9 mouse cellular contexts compared by ENCODE assay signal in genomic region chr19:53925338-53925751, GRCm38 (mm10). TPM values are rescaled to one million over a fixed set of nuclear protein-coding genes. Genes with fewer than 3 reads are reported as not detected.
DNase-seq lines count a peak whose midpoint lies in the region; ATAC-seq and TF ChIP-seq lines count a peak whose summit lies in the region.
"Had no signal": no experiment of that assay in that cellular context is flagged by ENCODE, and none has a peak within 500 bp of the region (broad histone marks: within the 10 kb centered on the region; RNA-seq: fewer than 3 reads in every experiment).

No protein-coding gene starts in this region.

- peak; percentile 32 for TF ChIP-seq CTCF in heart, postnatal 0 days (IDR thresholded peaks at IDR 0.05; ENCODE audit: low read depth)

- no peaks in the 10 kb centered on the region for H3K4me1 ChIP-seq in heart, postnatal 0 days (ENCODE audit: control insufficient read depth, insufficient read depth)
- no peaks in the 10 kb centered on the region for H3K4me1 ChIP-seq in heart, embryonic 11.5 days (ENCODE audit: control insufficient read depth, insufficient read depth, low read length)
- H3K4me1 ChIP-seq: neural tube, embryonic 13.5 days had no signal

- intact Hi-C loops in heart, postnatal 25 days (cut with DNase I): loop anchor here (1.0 to 10.0 kb wide), 2 partner anchors 157 to 281 kb away; no protein-coding TSS in a partner anchor

- no peaks in the 10 kb centered on the region for H3K27me3 ChIP-seq in heart, postnatal 0 days (ENCODE audit: control insufficient read depth, insufficient read depth, low read length)
- no peaks in the 10 kb centered on the region for H3K27me3 ChIP-seq in heart, embryonic 11.5 days (ENCODE audit: control insufficient read depth, insufficient read depth, low read length)
- H3K27me3 ChIP-seq: neural tube, embryonic 13.5 days had no signal

- no peak overlapping the region for H3K4me2 ChIP-seq in heart, postnatal 0 days (ENCODE audit: low read depth, low read length)
- no peak overlapping the region for H3K4me2 ChIP-seq in heart, embryonic 11.5 days
- H3K4me2 ChIP-seq: neural tube, embryonic 13.5 days had no signal

- H3K36me3 ChIP-seq in heart, postnatal 0 days (replicated peaks; ENCODE audit: control insufficient read depth, insufficient read depth, low read length): peaks cover 51% of the 10 kb centered on the region
- H3K36me3 ChIP-seq in heart, embryonic 11.5 days (ENCODE audit: control insufficient read depth, insufficient read depth, low read length): peaks cover 3% of the 10 kb centered on the region

- no peak for TF ChIP-seq EP300 in heart, postnatal 0 days (IDR thresholded peaks at IDR 0.05; ENCODE audit: low read depth)

- H3K9ac ChIP-seq in heart, postnatal 0 days (replicated peaks; ENCODE audit: low read depth, low read length): no peak overlapping the region
- no peak overlapping the region for H3K9ac ChIP-seq in heart, embryonic 11.5 days (ENCODE audit: low read depth, low read length)
- H3K9ac ChIP-seq: neural tube, embryonic 13.5 days had no signal

- no peak overlapping the region for H3K4me3 ChIP-seq in heart, postnatal 0 days (ENCODE audit: low read depth, low read length)
- H3K4me3 ChIP-seq in heart, embryonic 11.5 days (ENCODE audit: low read depth, low read length): no peak overlapping the region
- H3K4me3 ChIP-seq: neural tube, embryonic 13.5 days had no signal

- no peak for DNase-seq in heart, postnatal 0 days (ENCODE audit: low spot score)
- no peak for DNase-seq in heart, adult 9 months (ENCODE audit: low spot score in 2 of 2)
- DNase-seq in right cerebral cortex, postnatal 4 days: peak; percentile 48
- DNase-seq in right cerebral cortex, adult 18-20 months: no peak
- peak; percentile 70 for DNase-seq in embryo, embryonic 11 days
- DNase-seq in retina, postnatal 1 day: peak; percentile 71
- DNase-seq in heart, postnatal 25 days (ENCODE audit: low spot score): no peak

- H3K27ac ChIP-seq in heart, postnatal 0 days (ENCODE audit: low read depth): no peak overlapping the region
- H3K27ac ChIP-seq in heart, embryonic 11.5 days (ENCODE audit: low read depth, low read length): no peak overlapping the region
- H3K27ac ChIP-seq: neural tube, embryonic 13.5 days had no signal

- WGBS in heart, postnatal 0 days: 74% methylated on average over 2 of the region's 2 CpGs
- WGBS in heart, embryonic 11.5 days (ENCODE audit: insufficient replicate concordance): 92% methylated on average over 2 of the region's 2 CpGs

- ATAC-seq in heart, postnatal 0 days (ENCODE audit: insufficient read depth, low read depth): no peak
- no peak for ATAC-seq in heart, embryonic 11.5 days (replicated peaks; ENCODE audit: insufficient number of reproducible peaks, low FRiP score, low TSS enrichment)

- no peaks in the 10 kb centered on the region for H3K9me3 ChIP-seq in heart, postnatal 0 days (replicated peaks; ENCODE audit: control insufficient read depth, low read length)
- H3K9me3 ChIP-seq in heart, embryonic 11.5 days (replicated peaks; ENCODE audit: control insufficient read depth, low read length): no peaks in the 10 kb centered on the region
- H3K9me3 ChIP-seq: neural tube, embryonic 13.5 days had no signal

RNA-seq across cellular contexts. Expression of gene Shoc2, which starts 18.8 kb away (rescaled TPM):
- total RNA-seq in heart, postnatal 0 days (2014; rRNA removed; ENCODE audit: low replicate concordance): 38.0 and 48.6 TPM in 2 replicates
- polyA plus RNA-seq in heart, postnatal 0 days (2015; fragmentation: Nextera tagmentation; extraction: Ambion mirVana): 20.1 and 22.1 TPM in 2 replicates
- 47.4 and 51.3 TPM in 2 replicates for polyA plus RNA-seq in heart, embryonic 11.5 days (2014; fragmentation: Nextera tagmentation; extraction: Ambion mirVana)
- total RNA-seq in heart, postnatal 25 days (2021): 10 to 100 TPM; 27.6 to 30.5 TPM

RNA-seq across cellular contexts. Expression of gene Bbip1, which starts 19.1 kb away (rescaled TPM):
- 32.1 and 45.5 TPM in 2 replicates for total RNA-seq in heart, postnatal 0 days (2014; rRNA removed; ENCODE audit: low replicate concordance)
- polyA plus RNA-seq in heart, postnatal 0 days (2015; fragmentation: Nextera tagmentation; extraction: Ambion mirVana): 74.2 and 78.3 TPM in 2 replicates
- polyA plus RNA-seq in heart, embryonic 11.5 days (2014; fragmentation: Nextera tagmentation; extraction: Ambion mirVana): 69.7 and 70.2 TPM in 2 replicates
- total RNA-seq in heart, postnatal 25 days (2021): 10 to 100 TPM; 36.5 to 38.7 TPM

RNA-seq across cellular contexts. Expression of gene Pdcd4, which starts 33.3 kb away (rescaled TPM):
- total RNA-seq in heart, postnatal 0 days (2014; rRNA removed; ENCODE audit: low replicate concordance): 4.2 and 5.5 TPM in 2 replicates
- 28.6 and 34.8 TPM in 2 replicates for polyA plus RNA-seq in heart, postnatal 0 days (2015; fragmentation: Nextera tagmentation; extraction: Ambion mirVana)
- 38.0 and 41.3 TPM in 2 replicates for polyA plus RNA-seq in heart, embryonic 11.5 days (2014; fragmentation: Nextera tagmentation; extraction: Ambion mirVana)
- total RNA-seq in heart, postnatal 25 days (2021): 10 to 100 TPM; 20.9 to 25.1 TPM

Comparison
In these comparisons a context has a peak if more than half of its experiments do, and no peak if none do; other contexts are left out.
1. DNase-seq: peak in right cerebral cortex, postnatal 4 days (single experiment), embryo, embryonic 11 days (single experiment) and retina, postnatal 1 day (single experiment); none in heart, postnatal 0 days (single experiment), heart, adult 9 months (0 of 2), right cerebral cortex, adult 18-20 months (single experiment) and heart, postnatal 25 days (single experiment).